Mouse (Mus musculus): ENCODE results near the gene Cep19.
A peak's percentile ranks its signal among the peaks of the same experiment; 100 is the strongest.

Gene Cep19

GRCm38 (mm10) chr16:32107342-32108045, 7.9 kb downstream of the Cep19 start:
- no peak for DNase-seq (ENCODE audit: low read depth, low spot score)

- DNase-seq (ENCODE audit: low read depth, low spot score), result no peak
These were observed 8.6 kb downstream of the Cep19 start for GRCm38 (mm10) chr16:32108170-32108569.

GRCm38 (mm10) chr16:32108578-32108977, 9.0 kb downstream of the Cep19 start:
- no peak for DNase-seq (ENCODE audit: low read depth, low spot score)

GRCm38 (mm10) chr16:32110951-32111699, 11.5 kb downstream of the Cep19 start:
- peak; percentile 65 for DNase-seq (ENCODE audit: low read depth, low spot score)

GRCm38 (mm10) chr16:32113541-32114218, 14.1 kb downstream of the Cep19 start:
- DNase-seq (ENCODE audit: low read depth, low spot score), result peak; percentile 82

- DNase-seq (ENCODE audit: low read depth, low spot score), result peak; percentile 42
These were observed 14.8 kb downstream of the Cep19 start for GRCm38 (mm10) chr16:32114406-32114805.

- peak; percentile 77 for DNase-seq (ENCODE audit: low read depth, low spot score)
These were observed 15.5 kb downstream of the Cep19 start for GRCm38 (mm10) chr16:32114968-32115695.

- DNase-seq (ENCODE audit: low read depth, low spot score), result no peak
These were observed 16.2 kb downstream of the Cep19 start for GRCm38 (mm10) chr16:32115781-32116180.

- peak; percentile 61 for DNase-seq (ENCODE audit: low read depth, low spot score)
These were observed 16.6 kb downstream of the Cep19 start for GRCm38 (mm10) chr16:32116186-32116585.

- DNase-seq (ENCODE audit: low read depth, low spot score), result peak; percentile 54
These were observed 20.9 kb downstream of the Cep19 start for GRCm38 (mm10) chr16:32120454-32120853.

- DNase-seq (ENCODE audit: low read depth, low spot score), result peak; percentile 63
These were observed 24.4 kb downstream of the Cep19 start for GRCm38 (mm10) chr16:32124020-32124419.

GRCm38 (mm10) chr16:32124444-32125335, 25.1 kb downstream of the Cep19 start:
- peak; percentile 78 for DNase-seq (ENCODE audit: low read depth, low spot score)

GRCm38 (mm10) chr16:32125364-32125763, 25.8 kb downstream of the Cep19 start:
- peak; percentile 73 for DNase-seq (ENCODE audit: low read depth, low spot score)

- no peak for DNase-seq (ENCODE audit: low read depth, low spot score)
These were observed 27.4 kb downstream of the Cep19 start for GRCm38 (mm10) chr16:32127046-32127445.

- DNase-seq (ENCODE audit: low read depth, low spot score), result no peak
These were observed 30.0 kb downstream of the Cep19 start for GRCm38 (mm10) chr16:32129449-32130189.

- peak; percentile 88 for DNase-seq (ENCODE audit: low read depth, low spot score)
These were observed 30.7 kb downstream of the Cep19 start for GRCm38 (mm10) chr16:32130190-32130826.

- DNase-seq (ENCODE audit: low read depth, low spot score), result no peak
These were observed 33.5 kb downstream of the Cep19 start for GRCm38 (mm10) chr16:32133148-32133547.

- peak; percentile 83 for DNase-seq (ENCODE audit: low read depth, low spot score)
These were observed 36.3 kb downstream of the Cep19 start for GRCm38 (mm10) chr16:32135842-32136357.

- DNase-seq (ENCODE audit: low read depth, low spot score), result no peak
These were observed 39.4 kb downstream of the Cep19 start for GRCm38 (mm10) chr16:32138954-32139353.
